ENCODE assay signal across 15 mouse cellular contexts in the genomic region with DNA sequence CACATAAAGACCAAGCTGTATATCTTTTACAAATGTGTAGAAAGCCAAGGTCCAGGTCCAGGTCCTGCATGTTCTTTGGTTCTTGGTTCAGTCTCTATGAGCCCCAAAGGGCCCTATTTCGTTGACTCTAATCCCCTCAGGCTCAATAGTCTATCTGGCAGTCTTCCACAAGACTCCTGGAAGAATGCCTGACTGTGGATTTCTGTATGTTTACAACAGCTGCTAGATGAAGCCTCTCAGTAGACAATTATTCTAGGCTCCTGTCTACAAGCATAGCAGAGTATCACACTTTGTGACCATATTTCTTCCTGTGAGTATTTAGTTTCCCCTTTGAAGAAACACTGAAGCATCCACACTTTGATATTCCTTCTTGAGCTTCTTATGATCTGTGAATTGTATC.
DNase-seq lines count a peak whose midpoint lies in the region; ATAC-seq lines count a peak whose summit lies in the region.
"Had no signal": no experiment of that assay in that cellular context is flagged by ENCODE, and none has a peak within 500 bp of the region (broad histone marks: within the 10 kb centered on the region; RNA-seq: fewer than 3 reads in every experiment).

No protein-coding gene starts in this region.

- H3K9me3 ChIP-seq in heart, embryonic 12.5 days (replicated peaks) = no peaks in the 10 kb centered on the region
- H3K9me3 ChIP-seq: forebrain, embryonic 15.5 days; heart, embryonic 13.5 days; midbrain, embryonic 12.5 days had no signal

- H3K4me2 ChIP-seq in heart, embryonic 12.5 days = no peak overlapping the region
- H3K4me2 ChIP-seq: forebrain, embryonic 15.5 days; heart, embryonic 13.5 days; hindbrain, embryonic 14.5 days; liver, embryonic 11.5 days; midbrain, embryonic 12.5 days had no signal

- no peak overlapping the region for H3K27ac ChIP-seq in heart, embryonic 12.5 days (ENCODE audit: poor library complexity, severe bottlenecking)
- H3K27ac ChIP-seq: forebrain, embryonic 15.5 days; heart, embryonic 13.5 days; hindbrain, embryonic 14.5 days; midbrain, embryonic 12.5 days had no signal

- H3K4me1 ChIP-seq in heart, embryonic 12.5 days (replicated peaks) = no peaks in the 10 kb centered on the region
- H3K4me1 ChIP-seq: forebrain, embryonic 15.5 days; heart, embryonic 13.5 days; midbrain, embryonic 12.5 days had no signal

- no peaks in the 10 kb centered on the region for H3K27me3 ChIP-seq in heart, embryonic 12.5 days (replicated peaks)
- H3K27me3 ChIP-seq: forebrain, embryonic 15.5 days; heart, embryonic 13.5 days; midbrain, embryonic 12.5 days had no signal

- DNase-seq in heart, adult 18-20 months = peak; percentile 22 to 42
- DNase-seq in left cerebral cortex, postnatal 4 days = peak; percentile 37
- no peak for DNase-seq in left cerebral cortex, adult 9 months (ENCODE audit: low spot score in 2 of 2)
- DNase-seq in 3T3-L1 (ENCODE audit: low read depth, low spot score) = peak; percentile 49
- DNase-seq in NIH3T3 (ENCODE audit: low read depth) = peak; percentile 52
- no peak for DNase-seq in embryo, embryonic 10.5 days (ENCODE audit: low spot score)
- DNase-seq: cerebellum, adult 18-20 months; right cerebral cortex, adult 18-20 months; thymus, postnatal 25 days had no signal

- WGBS in heart, embryonic 12.5 days = 33% methylated on average over 1 of the region's 1 CpGs

- H3K4me3 ChIP-seq in heart, embryonic 12.5 days = no peak overlapping the region
- H3K4me3 ChIP-seq: forebrain, embryonic 15.5 days; heart, embryonic 13.5 days; midbrain, embryonic 12.5 days had no signal

- no peak for ATAC-seq in heart, embryonic 12.5 days (ENCODE audit: insufficient number of reproducible peaks, low FRiP score)
- ATAC-seq: forebrain, embryonic 15.5 days had no signal

- H3K36me3 ChIP-seq in heart, embryonic 12.5 days = no peaks in the 10 kb centered on the region
- H3K36me3 ChIP-seq: forebrain, embryonic 15.5 days; heart, embryonic 13.5 days; midbrain, embryonic 12.5 days had no signal

- intact Hi-C loops in left cerebral cortex, postnatal 4 days (cut with DNase I) = no loop called here

- no peak overlapping the region for H3K9ac ChIP-seq in heart, embryonic 12.5 days
- H3K9ac ChIP-seq: forebrain, embryonic 15.5 days; heart, embryonic 13.5 days; hindbrain, embryonic 14.5 days; midbrain, embryonic 12.5 days had no signal

Comparison
In these comparisons a context has a peak if more than half of its experiments do, and no peak if none do; other contexts are left out.
1. DNase-seq: peak in heart, adult 18-20 months (2 of 2), left cerebral cortex, postnatal 4 days (single experiment), 3T3-L1 (single experiment) and NIH3T3 (single experiment); none in left cerebral cortex, adult 9 months (0 of 2) and embryo, embryonic 10.5 days (single experiment).